Mouse (Mus musculus): Measurements from ENCODE around the gene Tns1.
"Not testable (repeated sequence)": the region's sequence is repeated elsewhere in the genome, so short reads cannot be mapped to it uniquely, and the experiment has no call there.

Gene Tns1

DNA sequence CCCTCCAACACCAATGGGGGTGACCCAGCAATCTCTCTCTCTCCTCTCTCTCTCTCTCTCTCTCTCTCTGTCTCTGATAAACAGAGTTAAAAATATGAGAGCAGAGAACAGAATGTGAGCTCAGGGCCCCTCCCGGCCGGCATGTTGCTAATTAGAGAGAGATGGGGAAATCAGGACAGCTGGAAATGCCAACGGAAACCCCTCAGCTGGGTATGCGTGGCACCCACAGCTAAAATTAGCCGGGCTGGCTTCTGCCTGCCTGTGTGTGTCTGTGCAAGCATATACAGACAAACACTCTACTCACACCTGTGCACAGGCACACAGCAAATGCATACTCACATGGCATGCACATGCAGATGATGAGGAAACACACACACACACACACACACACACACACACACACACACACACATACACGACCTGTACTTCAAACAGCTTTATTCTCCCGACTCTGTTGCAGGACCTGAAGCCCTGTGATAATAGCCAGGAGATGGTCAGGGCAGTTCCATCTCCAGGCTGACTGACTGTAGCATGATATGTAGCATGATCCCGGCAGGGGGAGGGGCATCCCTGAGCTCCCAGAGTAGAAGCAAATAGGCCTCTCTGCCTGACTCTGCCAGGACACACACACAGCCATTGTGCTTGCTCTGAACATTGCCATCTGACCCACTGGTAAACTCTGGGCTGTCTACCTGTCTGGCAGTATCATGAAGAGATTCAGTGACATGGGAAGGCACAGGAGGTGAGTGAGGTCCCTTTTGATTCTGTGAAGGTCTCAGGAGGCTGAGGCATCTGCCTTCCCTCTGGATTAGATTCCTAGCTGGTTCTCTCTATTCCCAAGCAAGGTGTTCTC, 208.8 kb downstream of the Tns1 start:
- in situ Hi-C loops (cut with MboI, MseI) = loop anchor here in 1 of 2 experiments (10.0 kb wide), 1 partner anchor 1239 kb away; no protein-coding TSS in a partner anchor

DNA sequence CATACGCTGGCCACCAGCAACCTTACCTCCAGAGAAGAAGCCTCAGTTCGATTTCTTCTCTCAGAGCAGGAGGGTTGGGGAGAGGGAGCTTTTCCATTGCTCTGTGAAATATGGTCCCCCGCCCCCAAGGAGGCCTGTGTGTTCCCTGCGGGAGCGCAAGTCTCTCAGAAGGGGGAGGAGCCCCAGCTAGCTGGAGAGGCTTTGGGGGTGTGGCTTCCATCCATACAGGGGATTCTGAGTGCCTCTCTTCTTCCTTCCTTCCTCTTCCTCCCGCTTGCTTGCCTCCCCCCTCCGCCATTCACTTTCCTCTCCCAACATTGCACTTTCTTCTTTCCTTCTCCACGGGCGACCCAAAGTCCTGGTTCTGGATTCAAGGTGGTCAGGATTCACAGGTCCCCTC, 210.2 kb downstream of the Tns1 start:
- in situ Hi-C loops (cut with MboI, MseI) = loop anchor here in 1 of 2 experiments (10.0 kb wide), 1 partner anchor 1241 kb away; no protein-coding TSS in a partner anchor

DNA sequence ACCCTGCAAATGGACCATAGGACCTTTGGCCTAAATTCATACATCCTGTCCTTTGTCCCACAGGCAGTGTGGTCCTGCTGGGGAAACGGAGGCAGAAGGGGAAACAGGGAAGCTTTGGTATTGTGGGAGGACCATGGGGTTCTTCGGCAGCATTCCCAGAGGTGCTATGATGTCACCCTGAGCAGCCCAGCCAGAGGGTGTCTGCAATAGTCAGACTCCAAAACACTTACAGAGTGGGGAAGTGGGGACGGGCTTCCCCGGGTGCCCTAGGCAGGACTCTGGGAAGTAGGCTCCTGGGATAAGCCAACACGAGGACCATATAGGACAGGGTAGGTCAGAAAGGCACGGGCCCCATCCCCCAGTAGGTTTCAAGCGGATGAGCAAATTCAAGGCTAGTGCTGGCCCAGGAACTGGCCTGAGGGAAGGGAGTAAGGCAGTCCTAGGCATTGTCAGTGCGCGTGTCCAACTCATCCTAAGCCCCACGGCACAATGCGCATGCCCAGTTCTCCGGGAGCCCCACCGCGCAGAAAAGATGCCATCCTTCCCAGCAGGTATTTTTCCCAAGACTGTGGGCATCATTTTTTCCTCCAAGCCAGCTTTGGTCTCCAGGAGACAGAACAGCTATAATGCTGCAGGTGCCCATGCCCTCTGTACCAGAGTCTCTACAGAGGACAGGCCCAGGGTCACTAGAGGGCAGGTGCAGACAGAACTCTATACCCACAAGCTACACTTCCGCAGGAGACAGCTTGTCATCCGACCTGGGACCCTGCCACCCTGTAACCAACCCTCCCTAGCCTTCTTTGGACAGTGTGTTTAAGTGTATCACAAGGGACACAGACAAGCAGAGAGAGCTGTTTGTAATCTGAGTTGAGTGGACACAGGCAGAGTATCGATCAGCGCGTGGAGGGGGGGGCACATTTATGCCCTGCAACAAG, 210.9 kb downstream of the Tns1 start:
- in situ Hi-C loops (cut with MboI, MseI) = loop anchor here in 1 of 2 experiments (10.0 kb wide), 1 partner anchor 1241 kb away; no protein-coding TSS in a partner anchor

DNA sequence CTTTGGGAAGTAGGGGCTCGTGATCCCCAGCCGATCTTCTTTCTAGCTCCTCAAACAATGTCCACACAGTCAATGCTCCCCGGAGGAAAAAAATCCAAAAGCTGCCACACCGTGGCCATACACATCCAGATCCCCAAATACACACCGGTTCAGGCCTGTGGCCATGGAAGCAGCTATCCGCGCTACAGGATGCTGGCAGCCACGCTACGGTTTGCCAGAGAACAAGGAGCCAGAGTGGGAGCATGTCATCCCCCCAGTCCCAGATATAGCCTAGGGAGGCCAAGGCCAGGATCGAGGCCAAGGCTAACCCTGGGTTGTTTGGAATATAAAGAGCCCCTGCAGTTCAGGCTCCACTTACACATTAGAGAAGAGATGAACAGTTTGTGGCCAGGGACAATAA, 211.8 kb downstream of the Tns1 start:
- in situ Hi-C loops (cut with MboI, MseI) = loop anchor here in 1 of 2 experiments (10.0 kb wide), 1 partner anchor 1242 kb away; no protein-coding TSS in a partner anchor

DNA sequence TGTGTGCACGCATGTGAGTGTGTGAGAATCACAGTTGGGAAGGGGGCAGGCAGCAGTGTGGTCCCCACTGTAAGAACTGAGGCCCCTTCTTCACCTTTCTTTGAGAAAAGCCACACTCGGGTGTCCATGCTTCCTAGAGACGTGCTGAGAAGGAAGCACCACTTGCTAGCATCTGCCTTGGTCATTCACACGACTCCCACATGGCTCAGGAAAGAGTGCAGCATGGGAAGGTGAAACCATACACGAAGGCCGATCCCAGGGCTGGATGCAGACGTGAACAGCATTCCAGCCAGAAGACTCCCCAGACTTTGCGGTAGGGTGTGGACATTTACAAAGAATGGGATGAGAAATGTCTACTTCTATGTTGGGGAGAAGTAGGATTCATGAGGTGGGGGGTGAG, 212.3 kb downstream of the Tns1 start:
- in situ Hi-C loops (cut with MboI, MseI) = loop anchor here in 1 of 2 experiments (10.0 kb wide), 1 partner anchor 1243 kb away; no protein-coding TSS in a partner anchor

DNA sequence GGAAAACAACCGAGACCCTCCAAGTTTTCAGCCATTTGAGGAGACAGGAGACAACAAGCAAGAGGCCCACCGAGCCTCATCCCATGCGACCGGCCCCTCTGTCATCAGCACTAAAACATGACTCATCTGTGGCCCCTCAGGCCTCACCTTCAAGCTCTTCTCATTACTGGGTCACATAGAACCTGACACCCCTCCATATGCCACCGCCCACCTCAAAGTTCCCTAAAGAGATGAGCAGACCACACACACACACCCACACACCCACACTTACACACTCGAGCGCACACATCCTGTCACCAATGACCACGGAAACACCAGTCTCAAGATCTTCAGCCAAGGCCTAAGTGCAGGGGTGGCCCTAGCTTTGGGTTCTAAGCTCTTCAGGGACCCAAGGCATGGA, 213.5 kb downstream of the Tns1 start:
- in situ Hi-C loops (cut with MboI, MseI) = loop anchor here in 1 of 2 experiments (10.0 kb wide), 1 partner anchor 1244 kb away; no protein-coding TSS in a partner anchor

DNA sequence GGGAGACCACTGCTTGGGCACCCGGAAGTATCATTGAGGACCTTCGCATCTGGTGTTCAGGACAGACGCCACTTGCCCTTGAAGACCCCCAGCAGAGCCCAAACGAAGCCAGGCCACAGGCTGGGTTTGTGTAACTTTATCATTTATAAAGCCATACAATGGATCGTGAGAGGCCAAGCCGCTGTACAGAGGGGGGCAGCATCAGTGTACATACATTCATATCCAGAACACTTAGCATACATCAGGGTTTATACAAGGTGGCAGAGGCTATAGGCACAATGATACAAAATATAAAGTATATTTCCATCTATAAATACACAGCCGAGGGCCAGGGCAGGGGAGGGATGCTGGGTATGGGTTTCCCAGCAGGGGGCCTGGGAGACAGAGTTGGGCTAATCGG, 214.1 kb downstream of the Tns1 start:
- in situ Hi-C loops (cut with MboI, MseI) = loop anchor here in 1 of 2 experiments (10.0 kb wide), 1 partner anchor 1245 kb away; no protein-coding TSS in a partner anchor

DNA sequence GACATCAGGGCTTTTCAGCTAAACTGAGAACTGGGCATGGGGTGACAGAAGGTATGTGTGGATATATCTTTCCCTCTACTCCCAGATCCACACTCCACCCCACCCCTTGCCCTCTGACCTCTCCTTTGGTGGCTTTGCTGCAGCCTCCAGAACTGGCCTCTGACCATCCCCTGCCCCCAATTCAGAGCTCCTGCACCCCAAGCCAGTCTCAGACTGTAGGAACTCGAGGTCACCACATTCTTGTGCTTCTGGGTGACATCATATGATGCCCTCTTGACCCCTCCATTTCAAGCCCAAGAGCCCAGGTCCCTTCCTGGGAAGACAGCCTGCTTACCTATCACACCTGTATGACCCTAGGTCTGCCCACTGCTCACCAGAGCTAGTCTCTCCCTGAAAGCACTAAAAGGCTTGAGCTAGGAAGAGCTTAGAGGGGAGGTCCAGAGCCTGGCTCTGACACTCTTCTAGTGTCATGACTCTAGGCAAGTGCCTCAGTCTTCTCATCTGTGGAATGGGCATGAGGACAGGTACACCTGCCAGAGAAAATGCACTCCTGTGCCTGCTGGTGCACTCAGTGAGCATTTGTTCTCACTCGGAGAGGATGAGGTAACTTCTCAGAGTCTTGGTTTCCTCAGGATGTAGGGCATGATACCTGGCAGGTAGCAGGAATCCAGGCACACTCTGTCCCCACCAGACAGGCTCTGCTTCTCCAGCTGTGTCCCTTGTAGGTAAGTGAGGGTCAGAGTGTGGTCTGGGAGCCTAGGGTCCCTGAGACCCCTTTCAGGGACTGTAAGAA, 214.9 kb downstream of the Tns1 start:
- in situ Hi-C loops (cut with MboI, MseI) = no loop called here

DNA sequence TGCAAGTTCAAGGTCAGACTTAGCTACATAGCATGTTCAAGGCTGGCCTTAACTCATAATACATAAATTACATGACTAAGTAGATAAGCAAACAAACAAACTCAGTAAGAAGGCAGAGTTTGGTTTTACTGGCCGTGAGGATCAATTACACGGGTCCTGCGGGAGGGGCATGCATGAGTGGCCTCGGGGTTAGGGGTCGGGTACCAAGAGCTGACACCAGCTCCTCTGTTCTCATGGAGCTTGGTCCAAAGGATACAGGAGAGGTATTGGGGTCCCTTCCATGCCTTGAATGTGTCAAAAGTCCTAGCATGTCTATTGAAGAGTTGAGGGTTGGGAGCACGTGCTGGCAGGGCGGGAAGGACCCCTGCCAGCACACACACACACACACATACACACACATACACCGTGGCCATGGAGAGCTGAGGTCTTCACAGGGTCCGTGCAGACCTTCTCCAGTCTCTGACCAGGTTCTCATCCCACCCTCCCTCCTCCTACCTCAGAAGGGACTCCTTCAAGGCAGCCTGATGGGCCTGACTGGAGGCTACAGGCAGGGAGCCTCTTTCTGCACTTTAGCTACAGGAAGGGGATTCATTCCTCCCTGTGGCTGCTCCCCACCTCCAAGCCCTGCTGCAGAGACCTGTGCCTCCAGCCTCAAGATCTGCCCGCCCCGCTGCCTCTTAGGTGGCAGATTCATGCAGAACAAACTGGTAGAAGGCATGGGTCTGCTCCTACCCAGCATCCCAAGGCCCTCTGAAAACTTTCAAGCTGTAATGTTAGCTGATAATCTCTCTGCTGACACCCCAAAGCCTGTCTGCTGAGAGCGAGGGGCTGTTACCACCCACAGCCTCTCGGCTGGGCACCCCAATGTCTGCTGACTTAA, 215.9 kb downstream of the Tns1 start:
- in situ Hi-C loops (cut with MboI, MseI) = no loop called here

DNA sequence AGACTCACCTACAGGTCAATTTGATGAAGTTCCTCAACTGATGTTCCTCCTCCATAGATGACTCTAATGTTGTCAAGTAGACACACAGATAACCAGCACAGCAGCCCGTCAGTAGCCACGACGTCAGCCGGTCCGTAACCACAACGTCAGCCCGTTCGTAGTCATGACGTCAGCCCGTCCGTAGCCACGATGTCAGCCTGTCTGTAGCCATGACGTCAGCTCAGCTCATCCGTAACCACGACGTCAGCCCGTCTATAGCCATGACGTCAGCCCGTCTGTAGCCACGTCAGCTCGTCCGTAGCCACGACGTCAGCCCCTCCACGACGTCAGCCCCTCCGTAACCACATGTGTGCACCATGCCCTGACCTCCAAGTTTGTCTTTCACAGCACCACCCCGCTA, 217.1 kb downstream of the Tns1 start:
- in situ Hi-C loops (cut with MboI, MseI) = no loop called here

DNA sequence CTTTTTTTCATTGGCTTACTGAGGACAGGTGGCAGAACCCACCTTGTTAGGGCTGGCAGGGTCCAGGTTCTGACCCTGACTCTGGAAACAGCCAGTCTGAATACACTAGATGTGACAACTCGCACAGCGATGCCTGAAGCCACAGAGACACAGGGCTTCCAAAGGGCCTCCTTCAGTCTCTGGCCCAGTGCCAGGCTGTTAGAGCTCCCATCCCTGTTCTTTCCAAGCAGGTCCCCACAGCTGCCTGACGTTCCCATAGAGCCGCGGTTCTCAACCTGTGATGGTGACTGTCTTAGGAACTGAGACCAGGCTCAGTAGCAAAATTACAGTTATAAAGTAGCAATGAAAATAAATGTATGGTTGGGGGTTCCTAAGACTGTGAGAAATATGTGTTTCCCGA, 217.9 kb downstream of the Tns1 start:
- in situ Hi-C loops (cut with MboI, MseI) = no loop called here

DNA sequence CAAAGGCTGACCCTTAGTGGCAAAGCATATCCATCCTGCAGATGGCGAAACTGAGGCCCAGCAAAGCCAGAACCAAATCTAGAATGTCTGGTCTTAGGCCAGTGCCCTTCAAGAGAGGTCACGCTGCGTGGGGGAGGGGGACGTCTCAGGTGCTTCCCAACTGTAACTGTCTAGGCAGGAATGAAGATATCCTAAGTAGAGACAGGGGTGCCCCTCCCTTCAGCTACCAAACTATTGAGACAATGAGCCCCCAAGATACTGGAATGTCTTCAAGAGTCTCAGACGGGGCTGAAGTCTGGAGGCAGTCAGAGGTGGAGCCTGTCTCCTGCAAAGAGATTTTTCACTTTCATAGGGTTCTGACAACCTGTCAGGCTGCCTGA, 218.4 kb downstream of the Tns1 start:
- in situ Hi-C loops (cut with MboI, MseI) = no loop called here

DNA sequence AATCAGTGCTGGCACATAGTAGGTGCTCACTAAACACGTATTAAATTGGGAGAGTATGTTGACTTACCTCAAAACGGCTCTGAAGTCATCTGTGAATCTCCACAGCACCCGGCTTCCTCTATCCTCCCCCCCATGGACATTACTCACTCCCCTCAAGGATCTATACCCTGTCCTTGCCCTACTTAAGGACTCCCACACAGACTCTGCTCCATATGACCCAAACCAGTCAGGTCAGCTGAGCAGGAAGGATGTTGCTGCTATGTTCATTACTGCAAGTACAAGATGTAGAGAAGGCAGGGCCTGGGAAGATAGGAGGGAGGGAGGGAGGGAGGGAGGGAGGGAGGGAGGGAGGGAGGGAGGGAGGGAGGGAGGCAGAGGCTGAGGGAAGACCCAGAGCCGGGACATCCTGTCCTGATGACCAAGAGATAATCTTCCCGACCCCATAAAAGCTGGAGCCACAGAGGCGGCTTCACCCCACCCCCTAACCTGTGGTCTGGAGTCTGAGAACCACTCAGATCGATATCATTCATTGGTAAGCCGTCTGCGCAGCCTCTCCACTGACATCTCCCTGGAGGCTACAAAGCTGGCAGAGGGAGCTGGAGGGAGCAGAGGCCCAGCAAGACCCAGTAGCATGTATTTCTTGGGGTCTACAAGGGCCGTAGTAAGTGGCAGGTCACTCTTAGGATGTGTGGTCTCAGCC, 219.0 kb downstream of the Tns1 start:
- in situ Hi-C loops (cut with MboI, MseI) = no loop called here

DNA sequence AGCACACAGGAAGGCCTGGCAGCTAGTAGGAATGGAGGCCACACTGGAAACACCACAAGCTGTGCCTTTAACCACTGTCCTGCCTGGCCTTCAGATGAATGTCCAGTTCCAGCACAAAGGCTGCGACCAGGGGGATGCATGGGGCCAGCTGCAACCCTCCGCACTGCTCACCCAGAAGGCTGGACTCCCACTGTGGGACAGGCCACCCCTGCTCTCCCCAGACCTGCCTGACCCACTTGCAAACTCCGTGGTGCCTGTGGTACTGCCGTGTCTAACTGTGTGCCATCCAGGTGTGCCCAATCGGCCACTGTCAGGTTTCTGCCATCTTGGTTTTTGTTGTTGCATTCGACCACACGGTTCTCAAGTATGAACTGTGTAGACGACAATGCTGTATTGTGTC, 219.6 kb downstream of the Tns1 start:
- in situ Hi-C loops (cut with MboI, MseI) = loop anchor here (5.0 kb wide), 3 partner anchors 83 to 173 kb away; no protein-coding TSS in a partner anchor

DNA sequence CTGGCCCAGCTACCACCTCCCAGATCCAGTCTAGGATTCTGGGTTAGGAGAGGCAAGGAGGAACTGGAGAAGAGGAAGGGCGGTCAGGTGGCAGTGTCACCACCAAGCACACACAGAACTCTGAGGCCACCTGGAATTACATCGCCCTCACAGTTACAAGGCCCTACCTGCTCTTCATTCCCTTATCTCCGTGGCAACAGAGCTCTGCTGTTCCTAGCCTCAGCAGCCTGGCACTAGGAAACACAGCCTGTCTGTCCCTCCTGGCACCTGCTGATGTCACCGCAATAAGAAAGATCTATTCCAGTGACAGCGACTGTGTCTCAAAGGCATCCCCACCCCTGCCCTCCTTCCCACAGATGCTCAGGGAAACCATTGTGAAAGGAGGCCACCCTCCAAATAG, 221.2 kb downstream of the Tns1 start:
- in situ Hi-C loops (cut with MboI, MseI) = loop anchor here (5.0 kb wide), 3 partner anchors 84 to 174 kb away; no protein-coding TSS in a partner anchor

DNA sequence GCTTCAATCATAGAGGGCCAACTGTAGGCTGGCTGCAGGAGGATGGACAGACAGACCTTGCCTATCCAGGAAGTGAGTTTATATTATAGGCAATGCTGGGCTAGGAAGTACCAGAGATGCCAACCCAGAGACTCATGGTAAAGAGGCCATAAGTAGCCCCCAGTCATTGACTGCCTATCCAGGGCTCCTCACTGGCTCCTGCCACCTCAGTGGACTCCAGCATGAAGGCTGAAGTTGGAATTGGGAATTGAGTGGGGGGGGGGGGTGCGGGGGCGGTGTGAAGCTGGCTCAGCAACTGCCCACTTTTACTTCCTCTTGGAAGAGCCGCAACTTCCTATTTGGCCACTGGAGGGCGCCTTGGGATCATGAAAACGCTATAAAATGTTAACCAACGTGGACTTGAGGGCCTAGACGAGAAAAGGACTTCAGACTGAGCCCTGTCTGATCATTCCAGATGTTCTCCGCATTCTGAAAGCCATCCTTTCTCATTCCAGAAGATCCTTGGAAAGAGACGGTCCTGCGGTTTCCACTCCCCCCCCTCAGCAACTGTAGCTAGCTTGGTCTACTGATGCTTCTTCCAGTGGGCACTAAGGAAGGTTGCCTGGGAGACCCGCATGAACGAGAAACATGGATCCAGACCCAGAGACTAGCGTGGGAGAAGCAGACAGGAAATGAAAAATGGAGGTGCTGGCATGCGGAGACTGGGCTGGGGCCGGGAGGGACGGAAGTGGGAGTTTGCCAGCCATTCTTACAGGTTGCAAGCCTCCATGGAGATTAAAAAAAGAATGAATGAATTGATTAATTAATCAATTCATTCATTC, 221.9 kb downstream of the Tns1 start:
- in situ Hi-C loops (cut with MboI, MseI) = loop anchor here (5.0 kb wide), 3 partner anchors 85 to 175 kb away; no protein-coding TSS in a partner anchor

DNA sequence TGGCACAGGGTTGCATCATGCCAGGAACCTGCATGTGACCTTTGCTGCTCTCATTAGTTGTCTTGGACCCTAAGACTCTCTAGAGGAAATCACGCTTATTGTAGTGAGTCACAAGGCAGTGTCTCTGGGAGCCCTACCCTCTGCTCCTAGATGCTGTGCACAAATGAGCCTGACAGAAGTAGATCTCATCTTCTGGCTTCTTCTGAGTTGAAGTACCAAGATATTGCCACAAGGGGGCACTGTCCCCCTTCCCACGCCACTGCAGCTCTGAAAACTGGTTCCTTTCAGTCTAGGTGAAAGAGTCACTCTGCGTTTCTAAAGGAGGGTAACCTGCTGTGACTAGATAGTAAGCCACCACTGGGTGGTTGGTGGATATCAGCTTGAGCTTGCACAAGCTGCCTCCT, 222.8 kb downstream of the Tns1 start:
- in situ Hi-C loops (cut with MboI, MseI) = loop anchor here (5.0 kb wide), 3 partner anchors 86 to 176 kb away; no protein-coding TSS in a partner anchor

DNA sequence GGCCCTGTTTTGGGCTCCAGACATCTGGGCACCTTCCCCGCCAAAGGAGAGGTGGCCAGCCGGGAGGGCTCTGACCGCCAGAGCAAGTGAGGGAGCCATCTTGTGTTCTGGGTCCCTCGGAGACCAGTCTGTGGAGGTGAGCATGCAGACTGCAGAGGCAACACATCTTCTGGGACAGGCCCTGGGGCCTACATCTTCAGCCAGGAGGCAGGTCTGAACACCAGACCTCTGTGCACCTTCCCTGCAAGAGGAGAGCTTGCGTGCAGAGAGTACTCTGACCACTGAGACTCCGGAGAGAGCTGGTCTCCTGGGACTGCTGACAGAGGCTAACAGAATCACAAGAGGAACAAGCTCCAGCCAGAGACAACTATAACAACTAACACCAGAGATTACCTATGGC, 228.8 kb downstream of the Tns1 start:
- in situ Hi-C loops (cut with MboI, MseI) = not testable (repeated sequence)

All from T-helper 17 cell (primary cell).